Mouse (Mus musculus): ENCODE data around the gene Ecel1. TPM values are rescaled to one million over a fixed set of nuclear protein-coding genes. Genes with fewer than 3 reads are reported as not detected.
A peak's percentile ranks its signal among the peaks of the same experiment; 100 is the strongest.

The Ecel1 gene
- polyA plus RNA-seq, 1 experiment: 0.37 TPM

- no peaks in the 10 kb centered on the region for H3K4me1 ChIP-seq (ENCODE audit: control insufficient read depth, insufficient read depth, low read length)
- no peaks in the 10 kb centered on the region for H3K27me3 ChIP-seq (ENCODE audit: control insufficient read depth, insufficient read depth, low read length, poor library complexity, severe bottlenecking)
- no peak overlapping the region for H3K9ac ChIP-seq (ENCODE audit: low read depth, poor library complexity, severe bottlenecking)
- H3K9me3 ChIP-seq (replicated peaks; ENCODE audit: control insufficient read depth, insufficient read depth, low read length, poor library complexity, severe bottlenecking): no peaks in the 10 kb centered on the region
- no peak overlapping the region for H3K4me3 ChIP-seq (ENCODE audit: low read depth, low read length)
- H3K36me3 ChIP-seq (ENCODE audit: control insufficient read depth, insufficient read depth, low read length, poor library complexity, severe bottlenecking): no peaks in the 10 kb centered on the region
- TF ChIP-seq EP300 (IDR thresholded peaks at IDR 0.05; ENCODE audit: insufficient read depth, low read depth, low read length) (no peak), POLR2A (IDR thresholded peaks at IDR 0.05; ENCODE audit: insufficient read depth, low read length) (no peak), CTCF (IDR thresholded peaks at IDR 0.05; ENCODE audit: low read depth, low read length) (no peak)
- no peak overlapping the region for H3K27ac ChIP-seq (ENCODE audit: insufficient read depth, low read length)
These were observed 44.5 kb upstream of the Ecel1 start for GRCm38 (mm10) chr1:87200811-87201210.

- H3K4me1 ChIP-seq (ENCODE audit: control insufficient read depth, insufficient read depth, low read length): no peaks in the 10 kb centered on the region
- H3K9me3 ChIP-seq (replicated peaks; ENCODE audit: control insufficient read depth, insufficient read depth, low read length, poor library complexity, severe bottlenecking): no peaks in the 10 kb centered on the region
- TF ChIP-seq CTCF (IDR thresholded peaks at IDR 0.05; ENCODE audit: low read depth, low read length): no peak
- TF ChIP-seq POLR2A (IDR thresholded peaks at IDR 0.05; ENCODE audit: insufficient read depth, low read length): no peak
- TF ChIP-seq EP300 (IDR thresholded peaks at IDR 0.05; ENCODE audit: insufficient read depth, low read depth, low read length): no peak
- H3K9ac ChIP-seq (ENCODE audit: low read depth, poor library complexity, severe bottlenecking): no peak overlapping the region
- H3K36me3 ChIP-seq (ENCODE audit: control insufficient read depth, insufficient read depth, low read length, poor library complexity, severe bottlenecking): no peaks in the 10 kb centered on the region
- no peak overlapping the region for H3K4me3 ChIP-seq (ENCODE audit: low read depth, low read length)
- H3K27ac ChIP-seq (ENCODE audit: insufficient read depth, low read length): no peak overlapping the region
- H3K27me3 ChIP-seq (ENCODE audit: control insufficient read depth, insufficient read depth, low read length, poor library complexity, severe bottlenecking): no peaks in the 10 kb centered on the region
These were observed 42.1 kb upstream of the Ecel1 start for GRCm38 (mm10) chr1:87198119-87199065.

- Histone ChIP-seq H3K4me3 (ENCODE audit: low read depth, low read length) (no peak overlapping the region), H3K4me1 (ENCODE audit: control insufficient read depth, insufficient read depth, low read length) (no peaks in the 10 kb centered on the region), H3K27me3 (ENCODE audit: control insufficient read depth, insufficient read depth, low read length, poor library complexity, severe bottlenecking) (no peaks in the 10 kb centered on the region), H3K9ac (ENCODE audit: low read depth, poor library complexity, severe bottlenecking) (no peak overlapping the region), H3K27ac (ENCODE audit: insufficient read depth, low read length) (no peak overlapping the region), H3K9me3 (replicated peaks; ENCODE audit: control insufficient read depth, insufficient read depth, low read length, poor library complexity, severe bottlenecking) (no peaks in the 10 kb centered on the region), H3K36me3 (ENCODE audit: control insufficient read depth, insufficient read depth, low read length, poor library complexity, severe bottlenecking) (no peaks in the 10 kb centered on the region)
- TF ChIP-seq CTCF (IDR thresholded peaks at IDR 0.05; ENCODE audit: low read depth, low read length) (no peak), POLR2A (IDR thresholded peaks at IDR 0.05; ENCODE audit: insufficient read depth, low read length) (no peak), EP300 (IDR thresholded peaks at IDR 0.05; ENCODE audit: insufficient read depth, low read depth, low read length) (no peak)
These were observed 41.0 kb upstream of the Ecel1 start for GRCm38 (mm10) chr1:87197296-87197695.

GRCm38 (mm10) chr1:87190429-87190828, 34.1 kb upstream of the Ecel1 start, which contains the start of gene Chrnd:
Chrnd (plus strand) TSS chr1:87190607.
- Histone ChIP-seq H3K4me1 (ENCODE audit: control insufficient read depth, insufficient read depth, low read length) (peaks cover 1% of the 10 kb centered on the region), H3K4me3 (ENCODE audit: low read depth, low read length) (peak within 1 kb of the TSS; percentile 12; the same call in 1 of the 2 replicates), H3K36me3 (ENCODE audit: control insufficient read depth, insufficient read depth, low read length, poor library complexity, severe bottlenecking) (no peaks in the 10 kb centered on the region), H3K27me3 (ENCODE audit: control insufficient read depth, insufficient read depth, low read length, poor library complexity, severe bottlenecking) (no peaks in the 10 kb centered on the region), H3K9ac (ENCODE audit: low read depth, poor library complexity, severe bottlenecking) (no peak within 1 kb of the TSS), H3K9me3 (replicated peaks; ENCODE audit: control insufficient read depth, insufficient read depth, low read length, poor library complexity, severe bottlenecking) (no peaks in the 10 kb centered on the region), H3K27ac (ENCODE audit: insufficient read depth, low read length) (no peak within 1 kb of the TSS)
- TF ChIP-seq POLR2A (IDR thresholded peaks at IDR 0.05; ENCODE audit: insufficient read depth, low read length) (no peak), CTCF (IDR thresholded peaks at IDR 0.05; ENCODE audit: low read depth, low read length) (no peak), EP300 (IDR thresholded peaks at IDR 0.05; ENCODE audit: insufficient read depth, low read depth, low read length) (no peak)

- H3K9ac ChIP-seq (ENCODE audit: low read depth, poor library complexity, severe bottlenecking): peak overlapping the region; percentile 77
- H3K27me3 ChIP-seq (ENCODE audit: control insufficient read depth, insufficient read depth, low read length, poor library complexity, severe bottlenecking): no peaks in the 10 kb centered on the region
- no peaks in the 10 kb centered on the region for H3K36me3 ChIP-seq (ENCODE audit: control insufficient read depth, insufficient read depth, low read length, poor library complexity, severe bottlenecking)
- TF ChIP-seq CTCF (IDR thresholded peaks at IDR 0.05; ENCODE audit: low read depth, low read length): peak; percentile 74
- TF ChIP-seq EP300 (IDR thresholded peaks at IDR 0.05; ENCODE audit: insufficient read depth, low read depth, low read length): no peak
- TF ChIP-seq POLR2A (IDR thresholded peaks at IDR 0.05; ENCODE audit: insufficient read depth, low read length): no peak
- peaks cover 4% of the 10 kb centered on the region for H3K4me1 ChIP-seq (ENCODE audit: control insufficient read depth, insufficient read depth, low read length)
- H3K27ac ChIP-seq (ENCODE audit: insufficient read depth, low read length): no peak overlapping the region
- H3K9me3 ChIP-seq (replicated peaks; ENCODE audit: control insufficient read depth, insufficient read depth, low read length, poor library complexity, severe bottlenecking): no peaks in the 10 kb centered on the region
- H3K4me3 ChIP-seq (ENCODE audit: low read depth, low read length): peak overlapping the region; percentile 89
These were observed 30.7 kb upstream of the Ecel1 start for GRCm38 (mm10) chr1:87187037-87187355.
